Mouse (Mus musculus): ENCODE results near the gene BC055324.
"Not testable (repeated sequence)": the region's sequence is repeated elsewhere in the genome, so short reads cannot be mapped to it uniquely, and the experiment has no call there.

The BC055324 gene

GRCm38 (mm10) chr1:163994721-163995608 is at the start of gene BC055324, which contains the start of gene Mettl18:
TSS of gene BC055324 (minus strand) at chr1:163994796.
TSS of gene Mettl18 (plus strand) at chr1:163994889.
- DNase-seq (ENCODE audit: low spot score in 2 of 2): peak; percentile 92 to 93

DNA sequence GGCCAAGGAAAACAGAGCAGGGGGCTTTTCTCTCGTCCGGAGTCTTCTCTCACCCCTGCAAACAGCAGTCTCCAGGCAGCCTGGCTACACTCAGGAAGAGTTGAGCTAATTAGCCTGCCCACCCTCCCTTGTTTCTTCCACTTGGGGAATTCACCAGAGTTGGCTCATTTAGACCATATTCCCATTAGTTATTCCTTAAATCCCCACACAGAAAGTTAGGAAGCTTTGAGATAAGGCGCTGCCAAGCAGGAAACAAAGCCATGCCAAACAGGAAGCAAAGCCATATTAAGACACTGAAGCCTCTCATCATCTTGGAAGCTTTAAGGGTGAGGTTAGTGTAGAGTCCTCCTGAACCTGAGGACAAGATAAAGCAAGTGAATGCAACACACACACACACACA is 49.0 kb upstream of the BC055324 start:
- no peak for DNase-seq (ENCODE audit: low spot score in 2 of 2)

GRCm38 (mm10) chr1:164040385-164041135 is 46.0 kb upstream of the BC055324 start:
- DNase-seq (ENCODE audit: low spot score in 2 of 2): no peak

DNA sequence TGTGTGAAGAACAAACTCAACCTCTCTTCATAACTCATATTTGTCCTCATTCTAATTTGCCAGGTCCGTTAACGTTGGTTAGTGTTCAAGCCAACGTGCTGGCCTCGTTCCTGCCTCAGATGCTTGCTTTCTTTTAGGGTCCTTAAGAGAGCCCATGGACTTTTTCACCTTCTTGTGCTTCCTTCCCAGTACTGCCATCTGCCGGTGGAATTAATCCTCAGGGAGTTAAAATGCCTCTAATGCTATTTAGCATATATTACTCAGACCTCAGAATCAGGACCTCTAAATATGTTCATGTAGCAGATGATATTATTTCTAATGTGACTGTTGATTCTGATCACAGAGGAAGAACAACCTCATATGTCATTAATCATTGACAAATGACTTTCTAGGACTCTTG is 32.8 kb upstream of the BC055324 start:
- DNase-seq (ENCODE audit: low spot score in 2 of 2): peak in 1 of 2 experiments; percentile 26

GRCm38 (mm10) chr1:164025685-164026084 is 31.1 kb upstream of the BC055324 start:
- DNase-seq (ENCODE audit: low spot score in 2 of 2): no peak

GRCm38 (mm10) chr1:164022106-164022505 is 27.5 kb upstream of the BC055324 start:
- not testable (repeated sequence) for DNase-seq (ENCODE audit: low spot score in 2 of 2)

DNA sequence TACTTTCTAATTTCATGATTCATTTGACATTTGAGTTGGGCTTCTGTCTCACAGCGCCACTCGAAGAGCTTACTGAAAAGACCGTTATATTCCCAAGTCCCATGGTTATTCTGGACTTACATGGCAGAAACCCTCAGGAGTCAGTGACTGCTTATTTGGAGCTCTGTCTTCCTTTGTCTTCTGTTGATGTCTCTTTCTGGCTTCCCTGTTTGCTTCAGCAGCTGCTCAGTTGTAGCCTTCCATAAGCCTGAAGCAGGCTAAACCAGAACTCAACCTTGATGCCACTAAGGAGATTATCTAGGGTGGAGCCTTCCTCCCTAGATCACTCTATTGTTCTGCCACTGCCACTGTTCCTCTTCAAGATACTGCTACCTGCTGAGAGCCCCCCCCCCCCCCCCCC is 26.1 kb upstream of the BC055324 start:
- not testable (repeated sequence) for DNase-seq (ENCODE audit: low spot score in 2 of 2)

DNA sequence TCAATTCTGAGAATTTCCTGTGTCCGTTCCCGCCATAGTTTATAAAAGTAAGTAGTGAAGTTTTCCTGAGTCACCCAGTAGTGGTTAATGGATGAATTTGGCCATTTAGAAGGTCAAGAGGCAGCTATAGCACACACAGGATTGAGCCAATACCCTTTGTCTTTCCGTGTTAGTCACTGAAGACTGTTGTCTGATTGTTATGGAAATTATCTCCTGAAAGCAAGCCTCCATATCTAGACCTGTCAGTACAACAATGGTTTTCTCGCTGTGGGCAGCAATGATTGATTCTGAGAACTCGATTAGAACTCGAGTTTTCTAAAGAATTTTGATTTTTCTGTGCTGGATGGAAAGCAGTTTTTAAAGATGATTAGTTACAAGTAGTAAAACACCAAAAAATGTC is 25.2 kb upstream of the BC055324 start:
- no peak for DNase-seq (ENCODE audit: low spot score in 2 of 2)

GRCm38 (mm10) chr1:164018221-164018896 is 23.8 kb upstream of the BC055324 start:
- DNase-seq (ENCODE audit: low spot score in 2 of 2): no peak

DNA sequence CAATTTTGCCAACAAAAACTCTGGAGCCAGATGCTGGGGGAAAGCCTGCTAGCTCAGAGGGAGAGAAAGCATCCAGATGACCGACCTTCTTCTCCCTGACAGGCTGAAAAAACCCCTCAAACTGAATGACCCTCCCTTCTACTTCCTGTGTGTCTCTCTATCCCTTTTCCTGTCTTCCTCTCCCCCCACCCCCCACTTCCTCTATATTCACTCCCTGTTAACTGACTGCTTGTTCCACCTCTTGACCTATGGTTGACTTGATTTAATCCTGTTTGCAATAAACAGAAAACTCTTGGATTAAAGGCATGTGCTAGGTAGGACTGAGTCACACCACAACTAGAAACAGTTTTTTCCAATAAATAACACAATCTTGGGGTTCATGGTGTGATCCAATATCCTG is 20.0 kb upstream of the BC055324 start:
- no peak for DNase-seq (ENCODE audit: low spot score in 2 of 2)

DNA sequence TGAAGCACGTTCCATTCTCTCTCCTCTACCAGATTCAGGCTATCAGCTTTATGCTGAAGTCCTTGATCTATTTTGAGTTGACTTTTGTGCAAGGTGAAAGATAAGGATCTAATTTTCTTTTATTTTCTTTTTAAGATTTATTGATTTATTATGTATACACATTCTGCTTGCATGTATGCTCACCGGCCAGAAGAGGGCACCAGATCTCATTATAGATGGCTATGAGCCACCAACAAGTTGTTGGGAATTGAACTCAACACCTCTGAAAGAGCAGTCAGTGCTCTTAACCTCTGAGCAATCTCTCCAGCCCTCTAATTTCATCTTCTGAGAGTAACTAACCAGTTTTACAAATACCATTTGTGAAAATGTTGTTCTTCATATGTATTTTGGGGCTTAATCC is 14.6 kb upstream of the BC055324 start:
- DNase-seq (ENCODE audit: low spot score in 2 of 2): peak in 1 of 2 experiments; percentile 25

DNA sequence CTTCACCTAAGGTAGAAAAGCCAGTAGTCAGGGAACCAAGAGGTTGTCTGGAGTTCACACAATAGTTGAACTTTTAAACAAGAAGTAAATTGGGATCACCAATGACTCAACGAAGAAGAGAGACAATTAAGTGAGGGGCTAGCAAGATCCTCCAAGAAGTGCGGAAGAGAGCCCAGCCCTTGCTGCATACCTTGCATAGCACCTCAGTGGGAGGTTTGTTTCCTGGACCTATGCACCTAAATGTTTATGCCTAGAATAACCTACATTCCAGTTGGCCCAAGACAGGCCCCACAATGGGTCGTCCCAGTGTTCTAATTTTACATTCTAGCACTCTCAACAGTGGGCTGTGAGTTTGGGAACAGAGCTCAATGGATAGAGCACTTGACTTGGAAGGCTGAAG is 9.7 kb upstream of the BC055324 start:
- no peak for DNase-seq (ENCODE audit: low spot score in 2 of 2)

- DNase-seq (ENCODE audit: low spot score in 2 of 2): no peak
Measured at GRCm38 (mm10) chr1:164001831-164002452, 7.3 kb upstream of the BC055324 start.

- no peak for DNase-seq (ENCODE audit: low spot score in 2 of 2)
Measured at GRCm38 (mm10) chr1:163995609-163995913, 965 bp upstream of the BC055324 start.

- DNase-seq (ENCODE audit: low spot score in 2 of 2): no peak
Measured at GRCm38 (mm10) chr1:163994173-163994720, 349 bp downstream of the BC055324 start.

DNA sequence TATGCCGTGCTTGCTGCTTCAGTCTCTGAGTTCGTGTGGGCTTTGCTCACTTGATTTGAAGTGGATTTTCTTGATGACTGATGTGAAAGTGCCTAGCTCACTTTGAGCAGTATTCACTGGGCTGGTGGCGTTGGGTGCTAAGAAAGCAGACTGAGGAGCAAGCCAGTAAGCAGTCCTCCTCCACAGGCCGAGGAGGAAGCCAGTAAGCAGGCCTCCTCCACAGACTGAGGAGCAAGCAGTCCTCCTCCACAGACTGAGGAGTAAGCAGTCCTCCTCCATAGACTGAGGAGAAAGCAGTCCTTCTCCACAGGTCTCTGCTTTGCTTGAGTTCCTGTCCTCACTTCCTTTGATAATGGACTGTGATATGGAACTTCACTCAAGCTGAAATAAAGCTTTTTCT is 2.2 kb downstream of the BC055324 start:
- no peak for DNase-seq (ENCODE audit: low spot score in 2 of 2)

GRCm38 (mm10) chr1:163976515-163976914 is 18.1 kb downstream of the BC055324 start:
- no peak for DNase-seq (ENCODE audit: low spot score in 2 of 2)

DNA sequence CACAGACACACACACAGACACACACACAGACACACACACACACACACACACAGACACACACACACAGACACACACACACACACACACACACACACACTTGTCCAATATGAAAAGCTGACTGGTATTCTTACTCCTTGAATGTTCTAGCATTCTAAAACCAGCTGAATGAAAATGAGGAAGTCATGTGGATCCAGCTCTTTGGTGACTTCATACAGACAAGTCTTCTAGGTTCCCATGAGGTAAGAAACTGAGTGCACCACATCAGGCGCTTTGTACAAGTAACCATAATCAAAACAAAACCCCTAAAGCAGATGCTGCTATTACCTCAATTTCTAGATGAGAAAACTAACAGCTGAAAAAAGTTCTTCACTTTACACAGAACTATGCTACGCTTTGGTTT is 19.5 kb downstream of the BC055324 start:
- no peak for DNase-seq (ENCODE audit: low spot score in 2 of 2)

GRCm38 (mm10) chr1:163974471-163974870 is 20.1 kb downstream of the BC055324 start:
- DNase-seq (ENCODE audit: low spot score in 2 of 2): no peak

DNA sequence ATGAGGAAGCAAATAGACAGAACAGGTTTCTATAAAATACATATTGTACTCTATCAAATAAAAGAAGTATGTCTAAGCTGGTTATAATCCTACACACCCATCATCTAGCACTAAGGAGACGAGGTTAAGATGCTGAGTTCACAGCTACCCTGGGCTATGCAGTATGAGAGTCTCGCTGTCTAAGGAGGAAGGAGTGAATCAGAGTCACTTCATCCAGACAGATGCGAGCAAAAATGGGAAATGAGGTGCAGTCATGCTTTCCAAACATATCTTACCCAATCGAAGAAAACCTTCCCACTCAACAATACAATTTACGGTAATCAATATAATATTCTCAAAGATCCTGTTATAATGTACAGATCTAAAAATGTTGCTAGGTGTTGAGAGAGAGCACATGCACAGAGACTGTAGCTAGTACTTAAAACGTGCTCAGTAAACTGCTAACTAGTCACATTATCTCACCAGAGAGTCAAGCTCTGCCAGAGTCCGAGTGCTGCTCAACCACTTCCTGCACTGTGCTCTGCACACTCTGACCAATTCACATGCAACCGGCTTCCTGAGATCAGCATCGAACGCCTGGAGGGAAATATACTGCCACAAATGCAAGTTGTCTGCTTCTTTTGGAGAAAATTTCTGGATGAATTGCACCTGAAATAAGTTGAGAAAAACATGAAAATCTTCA is 30.4 kb downstream of the BC055324 start:
- DNase-seq (ENCODE audit: low spot score in 2 of 2): no peak

GRCm38 (mm10) chr1:163958036-163958435 is 36.6 kb downstream of the BC055324 start:
- peak; percentile 23 to 59 for DNase-seq (ENCODE audit: low spot score in 2 of 2)
